Mouse (Mus musculus) embryonic facial prominence, embryonic 13.5 days (tissue): ENCODE measurements around the gene Hic1. TPM values are rescaled to one million over a fixed set of nuclear protein-coding genes. Genes with fewer than 3 reads are reported as not detected.

ENCODE experiments used
- ATAC-seq: fragments of 200-750 bp; cut with Nextera tagmentation; 2 replicates; pipeline ENCODE4 v1.8.0; 2017; ENCODE audit warnings: low read depth; ENCODE audit not compliant: insufficient number of reproducible peaks, insufficient read depth, low FRiP score, low TSS enrichment
- H3K27ac ChIP-seq: fragments of 300-500 bp; sonication (generic); 2 replicates; pipeline ENCODE4 v1.5.1; 2015; ENCODE audit warnings: moderate library complexity, mild to moderate bottlenecking, inconsistent platforms
- H3K27me3 ChIP-seq: fragments of 300-500 bp; sonication (generic); 2 replicates; pipeline ENCODE4 v1.6.1; 2015; ENCODE audit warnings: mild to moderate bottlenecking, inconsistent platforms
- H3K36me3 ChIP-seq: fragments of 300-500 bp; sonication (generic); 2 replicates; pipeline ENCODE4 v1.6.1; 2015; ENCODE audit warnings: mild to moderate bottlenecking, inconsistent platforms
- H3K4me1 ChIP-seq: fragments of 300-500 bp; sonication (generic); 2 replicates; pipeline ENCODE4 v1.6.1; 2015; ENCODE audit warnings: inconsistent platforms
- H3K4me2 ChIP-seq: fragments of 300-500 bp; sonication (generic); 2 replicates; pipeline ENCODE4 v1.6.1; 2015; ENCODE audit warnings: moderate library complexity, mild to moderate bottlenecking, inconsistent platforms
- H3K4me3 ChIP-seq: fragments of 300-500 bp; sonication (generic); 2 replicates; pipeline ENCODE4 v1.5.1; 2015; ENCODE audit warnings: mild to moderate bottlenecking, inconsistent platforms
- H3K9ac ChIP-seq: fragments of 300-500 bp; sonication (generic); 2 replicates; pipeline ENCODE4 v1.6.1; 2015; ENCODE audit warnings: mild to moderate bottlenecking, inconsistent platforms
- H3K9me3 ChIP-seq: fragments of 300-500 bp; sonication (generic); 2 replicates; pipeline ENCODE4 v1.6.1; 2016; ENCODE audit warnings: inconsistent platforms
- WGBS: fragments of 180-500 bp; shearing (Covaris S2); methylation state at CpG from one replicate; pipeline ENCODE4 v1.1.7; 2015; ENCODE audit warnings: mixed read lengths; 5-methylcytosine and 5-hydroxymethylcytosine counted together
- polyA plus RNA-seq: library from polyadenylated mRNA; unstranded; fragments of >200 nt; fragmentation: Nextera tagmentation; extraction: Ambion mirVana; gene quantifications from 2 replicates; pipeline ENCODE4 v1.2.1, GENCODE M21; 2015

The Hic1 gene
- polyA plus RNA-seq, 1 experiment from 2014 or later = 9.7 TPM

DNA sequence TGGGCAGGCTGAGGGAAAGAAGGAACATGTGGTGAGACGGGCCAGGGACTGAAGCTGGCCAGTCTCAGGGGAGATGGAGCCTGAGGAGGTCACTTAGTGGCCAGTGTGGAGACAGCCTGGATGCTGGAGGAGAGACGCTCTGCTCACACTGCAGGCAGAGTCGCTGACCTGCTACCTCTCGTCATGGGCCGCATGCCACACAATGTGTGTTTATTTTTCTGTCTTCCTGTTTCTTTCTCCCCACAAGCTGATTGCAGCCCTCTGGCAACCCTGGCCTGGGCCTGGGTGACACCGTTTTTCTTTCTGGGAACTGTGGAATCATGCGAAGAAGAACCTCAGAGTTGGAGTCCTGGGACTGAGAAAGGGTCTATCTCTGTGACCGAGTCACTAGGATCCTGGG is 32.4 kb upstream of the Hic1 start:
- H3K27me3 ChIP-seq = peaks cover 37% of the 10 kb centered on the region
- H3K4me3 ChIP-seq = no peak overlapping the region
- H3K36me3 ChIP-seq = no peaks in the 10 kb centered on the region
- WGBS = 47% methylated on average over 8 of the region's 8 CpGs
- no peak for ATAC-seq
- H3K4me1 ChIP-seq = peaks cover 19% of the 10 kb centered on the region; the same call in 1 of the 2 replicates
- H3K9ac ChIP-seq = no peak overlapping the region
- H3K27ac ChIP-seq = no peak overlapping the region
- no peaks in the 10 kb centered on the region for H3K9me3 ChIP-seq
- no peak overlapping the region for H3K4me2 ChIP-seq

DNA sequence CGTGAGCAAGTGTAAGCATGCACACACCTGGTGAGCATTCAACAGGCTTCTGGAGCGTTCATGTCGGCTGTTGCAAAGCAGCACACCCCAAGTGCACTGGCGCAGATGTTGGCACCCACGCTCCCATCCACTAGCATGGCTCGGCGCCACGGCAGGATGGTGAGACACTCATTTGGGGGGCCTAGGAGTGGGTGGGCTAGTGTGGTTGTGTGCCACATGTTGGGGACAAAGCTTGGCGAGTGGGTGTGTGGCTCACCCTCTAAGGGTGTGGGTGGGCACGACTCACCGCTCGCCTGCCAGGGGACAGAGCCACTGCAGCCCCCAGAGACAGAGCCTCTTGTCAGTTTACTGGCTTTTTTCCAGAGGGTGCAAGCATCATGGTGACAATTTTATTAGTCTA is 31.6 kb upstream of the Hic1 start:
- H3K4me1 ChIP-seq = peaks cover 19% of the 10 kb centered on the region; the same call in 1 of the 2 replicates
- WGBS = 85% methylated on average over 12 of the region's 12 CpGs
- no peak overlapping the region for H3K9ac ChIP-seq
- no peak overlapping the region for H3K4me3 ChIP-seq
- H3K36me3 ChIP-seq = no peaks in the 10 kb centered on the region
- no peak overlapping the region for H3K27ac ChIP-seq
- no peak overlapping the region for H3K4me2 ChIP-seq
- H3K9me3 ChIP-seq = no peaks in the 10 kb centered on the region
- no peak for ATAC-seq
- H3K27me3 ChIP-seq = peaks cover 45% of the 10 kb centered on the region

DNA sequence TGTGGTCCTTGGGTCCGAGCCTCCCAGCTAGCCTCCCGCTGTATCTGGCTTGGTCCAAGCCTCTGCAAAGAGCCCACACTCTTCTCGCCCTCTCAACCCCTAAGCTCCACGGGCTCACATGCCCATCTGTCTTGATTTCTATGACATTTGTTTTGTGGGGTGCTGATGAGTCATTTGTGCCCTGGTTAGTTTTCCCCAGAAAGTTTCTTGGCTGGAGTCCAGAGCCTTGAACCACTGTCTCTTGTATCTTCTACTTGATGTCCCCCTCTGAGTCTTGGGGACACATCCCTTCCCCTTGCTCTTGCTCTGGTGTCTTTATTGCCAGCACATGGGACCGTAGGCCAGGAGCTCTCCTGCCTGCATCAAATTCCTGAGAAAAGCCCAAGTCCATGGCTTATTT is 30.6 kb upstream of the Hic1 start:
- H3K27me3 ChIP-seq = peaks cover 55% of the 10 kb centered on the region

DNA sequence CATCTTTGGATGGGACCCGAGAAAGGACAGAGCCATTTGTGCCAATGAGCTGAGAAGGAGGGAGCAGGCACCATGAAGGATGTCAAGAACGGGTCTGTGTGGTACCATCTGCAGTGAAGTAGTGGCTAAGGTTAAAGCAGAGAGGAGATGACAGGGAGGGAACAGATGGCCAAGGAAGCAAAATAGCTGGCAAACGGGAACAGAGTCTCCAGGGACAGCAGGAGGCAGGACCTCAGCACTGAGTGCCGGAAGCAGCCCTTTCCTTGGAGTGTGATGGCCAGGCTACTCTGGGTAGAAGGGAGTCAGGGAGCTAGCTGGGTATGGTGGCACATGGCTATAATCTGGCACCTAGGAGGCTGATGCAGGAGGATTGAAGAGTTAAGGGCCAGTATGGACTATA is 29.5 kb upstream of the Hic1 start:
- Histone ChIP-seq H3K4me1 (peaks cover 30% of the 10 kb centered on the region), H3K4me3 (no peak overlapping the region), H3K9ac (no peak overlapping the region), H3K4me2 (no peak overlapping the region), H3K27me3 (peaks cover 66% of the 10 kb centered on the region), H3K36me3 (no peaks in the 10 kb centered on the region), H3K9me3 (no peaks in the 10 kb centered on the region), H3K27ac (no peak overlapping the region)
- ATAC-seq = no peak
- WGBS = 67% methylated on average over 4 of the region's 4 CpGs

More for the DNA sequence above, 30.6 kb upstream of the Hic1 start:
- WGBS = 77% methylated on average over 5 of the region's 5 CpGs
- Histone ChIP-seq H3K36me3 (no peaks in the 10 kb centered on the region), H3K4me1 (peaks cover 26% of the 10 kb centered on the region), H3K4me2 (no peak overlapping the region), H3K4me3 (no peak overlapping the region), H3K27ac (no peak overlapping the region), H3K9ac (no peak overlapping the region), H3K9me3 (no peaks in the 10 kb centered on the region)
- ATAC-seq = no peak

DNA sequence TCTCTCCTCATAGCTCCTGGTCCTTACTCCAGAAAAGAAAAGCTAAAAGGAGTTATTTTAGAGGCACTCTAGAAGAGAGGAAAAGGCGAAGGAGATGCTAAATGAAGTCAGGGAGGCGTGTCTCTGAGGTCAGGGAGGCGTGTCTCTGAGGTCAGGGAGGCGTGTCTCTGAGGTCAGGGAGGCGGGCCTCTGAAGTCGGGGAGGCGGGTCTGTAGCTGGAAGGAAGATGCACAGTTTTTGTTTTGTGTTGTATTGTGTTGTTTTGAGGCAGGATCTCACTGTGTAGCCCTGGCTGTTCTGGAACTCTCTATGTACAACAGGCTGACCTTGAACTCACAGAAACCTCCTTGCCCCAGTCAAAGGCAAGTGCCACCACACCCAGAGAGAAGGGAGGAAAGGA is 28.6 kb upstream of the Hic1 start:
- 28% methylated on average over 7 of the region's 7 CpGs for WGBS
- Histone ChIP-seq H3K4me1 (peaks cover 37% of the 10 kb centered on the region), H3K9me3 (no peaks in the 10 kb centered on the region), H3K4me2 (no peak overlapping the region), H3K4me3 (no peak overlapping the region), H3K9ac (no peak overlapping the region), H3K27me3 (peaks cover 74% of the 10 kb centered on the region), H3K27ac (no peak overlapping the region), H3K36me3 (no peaks in the 10 kb centered on the region)
- no peak for ATAC-seq

DNA sequence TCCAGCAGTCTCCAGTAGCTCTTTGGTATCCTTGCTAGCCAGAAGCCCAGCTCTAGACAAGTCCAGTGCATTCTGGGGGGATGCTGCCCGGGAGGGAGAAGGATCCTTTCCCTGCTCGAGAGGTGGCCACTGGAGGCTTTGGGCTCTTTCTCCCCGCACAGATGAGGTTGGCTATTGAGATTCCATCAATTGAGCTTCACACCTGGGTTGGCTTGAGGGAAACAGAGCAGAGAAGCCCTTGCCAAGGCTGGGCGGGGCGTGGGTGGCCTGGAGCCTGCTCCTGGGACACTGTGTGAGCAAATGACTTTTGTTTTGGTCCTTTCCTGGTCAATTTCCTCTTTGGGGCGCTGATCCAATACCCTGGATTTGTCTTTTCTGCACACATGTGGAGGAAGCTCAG is 26.8 kb upstream of the Hic1 start:
- H3K4me1 ChIP-seq = peaks cover 42% of the 10 kb centered on the region
- no peak overlapping the region for H3K9ac ChIP-seq
- H3K4me3 ChIP-seq = no peak overlapping the region
- no peak for ATAC-seq
- WGBS = 39% methylated on average over 6 of the region's 6 CpGs
- peaks cover 86% of the 10 kb centered on the region for H3K27me3 ChIP-seq
- no peak overlapping the region for H3K27ac ChIP-seq
- H3K4me2 ChIP-seq = no peak overlapping the region; the same call in 1 of the 2 replicates
- H3K36me3 ChIP-seq = no peaks in the 10 kb centered on the region
- H3K9me3 ChIP-seq = no peaks in the 10 kb centered on the region

DNA sequence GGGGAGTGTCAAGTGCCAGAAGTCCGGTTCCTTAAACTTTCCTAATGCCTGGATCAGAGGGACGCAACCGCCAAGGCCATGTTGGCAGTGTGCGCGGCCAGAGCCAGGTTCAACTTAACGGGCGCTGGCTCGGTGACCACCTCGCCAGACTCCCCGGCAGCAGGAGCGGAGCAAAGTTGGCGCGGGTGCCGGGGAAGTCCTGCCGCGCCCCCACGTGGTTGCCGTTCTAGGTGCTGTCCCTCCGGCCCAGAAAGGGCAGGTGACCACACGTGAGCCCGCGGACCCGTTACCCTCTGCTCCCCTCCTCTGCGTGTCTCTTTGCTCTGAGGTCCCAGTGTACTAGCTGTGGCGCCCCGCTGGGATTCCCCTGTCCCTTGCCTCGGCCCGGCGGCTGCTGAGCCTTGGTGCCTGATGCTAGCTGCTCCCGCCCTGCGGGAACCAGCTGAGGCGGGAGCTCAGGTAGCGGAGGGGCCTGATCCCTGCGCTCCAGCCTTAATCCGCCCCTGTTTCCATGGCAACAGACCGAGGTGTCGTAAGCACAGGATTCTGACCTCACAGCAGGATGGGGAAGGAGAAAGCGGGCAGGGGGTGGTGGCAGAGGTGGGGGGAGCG is 25.6 kb upstream of the Hic1 start:
- Histone ChIP-seq H3K27ac (no peak overlapping the region), H3K36me3 (no peaks in the 10 kb centered on the region), H3K27me3 (peaks cover 87% of the 10 kb centered on the region), H3K4me3 (peak overlapping the region; percentile 59), H3K9ac (peak overlapping the region; percentile 67), H3K4me1 (peaks cover 45% of the 10 kb centered on the region), H3K9me3 (no peaks in the 10 kb centered on the region), H3K4me2 (peak overlapping the region; percentile 88)
- WGBS = under 1% methylated on average over 39 of the region's 39 CpGs
- ATAC-seq = no peak

DNA sequence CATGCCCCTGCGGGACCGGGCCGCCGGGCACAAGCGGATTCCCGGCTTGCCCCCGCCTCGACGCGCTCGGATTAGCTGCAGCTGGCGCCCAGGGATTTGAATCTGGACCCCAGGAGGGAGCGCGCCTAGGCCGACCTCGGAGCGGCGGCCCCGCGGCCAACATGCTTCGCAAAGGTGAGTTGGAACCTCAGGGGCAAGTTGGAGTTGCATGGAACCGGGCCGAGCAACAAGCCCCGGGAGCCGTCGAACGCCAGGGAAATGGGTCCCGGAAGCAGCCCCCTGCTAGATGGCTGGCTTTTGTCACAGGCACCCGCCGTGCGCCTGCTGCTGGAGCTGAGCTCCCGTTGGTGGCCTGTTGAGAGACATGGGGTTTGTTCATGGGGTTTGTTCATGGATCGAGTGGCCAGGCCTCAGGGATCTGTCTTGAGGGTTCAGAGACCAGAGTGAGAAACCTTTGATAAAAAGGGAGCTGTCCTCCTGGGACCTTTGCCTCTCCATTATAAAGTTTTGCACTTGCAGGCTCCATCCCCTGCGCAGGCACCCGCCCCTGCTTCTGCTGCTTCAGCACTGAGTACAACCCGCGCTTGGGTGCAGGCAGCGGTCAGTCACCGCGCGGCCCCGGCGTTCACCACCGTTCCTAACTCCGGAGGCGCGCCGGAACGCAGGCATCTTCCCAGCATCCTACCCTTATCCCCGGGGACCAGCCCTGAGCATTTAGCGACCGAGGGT is 25.0 kb upstream of the Hic1 start:
- peaks cover 52% of the 10 kb centered on the region for H3K4me1 ChIP-seq
- H3K27me3 ChIP-seq = peaks cover 83% of the 10 kb centered on the region
- H3K9ac ChIP-seq = peak overlapping the region; percentile 67
- no peak for ATAC-seq
- H3K4me3 ChIP-seq = peak overlapping the region; percentile 59
- no peaks in the 10 kb centered on the region for H3K36me3 ChIP-seq
- H3K27ac ChIP-seq = no peak overlapping the region
- peak overlapping the region; percentile 88 for H3K4me2 ChIP-seq
- WGBS = under 1% methylated on average over 52 of the region's 52 CpGs
- H3K9me3 ChIP-seq = no peaks in the 10 kb centered on the region

DNA sequence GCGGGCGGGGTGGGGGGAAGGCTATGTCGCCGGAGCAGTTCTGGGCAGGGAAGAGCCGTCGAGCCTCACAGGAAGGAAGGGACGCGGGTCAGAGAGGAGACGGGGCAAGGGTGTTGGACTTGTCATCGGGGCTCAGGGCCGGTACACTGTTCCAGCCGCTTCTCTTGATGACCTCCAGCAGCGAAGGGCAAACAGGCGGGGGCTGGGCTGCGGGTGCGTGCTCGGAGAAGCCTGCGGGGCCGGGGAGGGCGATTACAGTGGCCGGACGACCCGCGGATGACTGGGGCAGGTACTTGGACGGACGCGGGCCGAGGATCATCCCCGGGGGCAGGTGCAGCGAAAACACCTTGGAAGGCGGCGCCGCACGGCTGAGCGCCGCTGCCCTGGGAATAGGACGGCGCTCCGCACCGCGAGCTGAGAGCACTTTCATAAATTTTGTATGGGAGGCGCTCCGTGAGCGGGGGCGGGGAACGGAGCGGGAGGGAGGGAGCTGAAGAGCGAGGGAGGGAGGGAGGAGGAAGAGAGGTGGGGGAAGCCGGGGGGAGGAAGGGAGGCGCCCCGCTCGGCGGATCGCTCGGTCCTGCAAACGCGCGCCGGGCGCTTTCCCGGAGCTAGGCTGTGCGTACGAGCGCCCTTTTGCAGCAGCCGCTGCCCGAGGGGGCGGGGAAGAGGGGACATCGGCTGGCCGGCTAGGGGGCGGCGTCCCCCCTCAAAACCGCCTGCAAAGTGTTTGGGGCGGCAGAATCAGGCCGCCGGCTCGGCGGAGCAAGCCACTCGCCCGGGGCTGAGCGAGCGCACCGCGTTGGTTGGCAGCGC is 24.1 kb upstream of the Hic1 start, which contains the start of gene Rtn4rl1:
TSS of gene Rtn4rl1 (plus strand) at position 528 of the 816 bp plus-strand sequence.
- 0% methylated on average over 79 of the region's 84 CpGs for WGBS
- H3K9me3 ChIP-seq = no peaks in the 10 kb centered on the region
- H3K9ac ChIP-seq = peak within 1 kb of the TSS; percentile 67
- H3K4me1 ChIP-seq = peaks cover 57% of the 10 kb centered on the region
- peaks cover 75% of the 10 kb centered on the region for H3K27me3 ChIP-seq
- no peak for ATAC-seq
- peak within 1 kb of the TSS; percentile 88 for H3K4me2 ChIP-seq
- peak within 1 kb of the TSS; percentile 59 for H3K4me3 ChIP-seq
- H3K36me3 ChIP-seq = no peaks in the 10 kb centered on the region
- H3K27ac ChIP-seq = no peak within 1 kb of the TSS

DNA sequence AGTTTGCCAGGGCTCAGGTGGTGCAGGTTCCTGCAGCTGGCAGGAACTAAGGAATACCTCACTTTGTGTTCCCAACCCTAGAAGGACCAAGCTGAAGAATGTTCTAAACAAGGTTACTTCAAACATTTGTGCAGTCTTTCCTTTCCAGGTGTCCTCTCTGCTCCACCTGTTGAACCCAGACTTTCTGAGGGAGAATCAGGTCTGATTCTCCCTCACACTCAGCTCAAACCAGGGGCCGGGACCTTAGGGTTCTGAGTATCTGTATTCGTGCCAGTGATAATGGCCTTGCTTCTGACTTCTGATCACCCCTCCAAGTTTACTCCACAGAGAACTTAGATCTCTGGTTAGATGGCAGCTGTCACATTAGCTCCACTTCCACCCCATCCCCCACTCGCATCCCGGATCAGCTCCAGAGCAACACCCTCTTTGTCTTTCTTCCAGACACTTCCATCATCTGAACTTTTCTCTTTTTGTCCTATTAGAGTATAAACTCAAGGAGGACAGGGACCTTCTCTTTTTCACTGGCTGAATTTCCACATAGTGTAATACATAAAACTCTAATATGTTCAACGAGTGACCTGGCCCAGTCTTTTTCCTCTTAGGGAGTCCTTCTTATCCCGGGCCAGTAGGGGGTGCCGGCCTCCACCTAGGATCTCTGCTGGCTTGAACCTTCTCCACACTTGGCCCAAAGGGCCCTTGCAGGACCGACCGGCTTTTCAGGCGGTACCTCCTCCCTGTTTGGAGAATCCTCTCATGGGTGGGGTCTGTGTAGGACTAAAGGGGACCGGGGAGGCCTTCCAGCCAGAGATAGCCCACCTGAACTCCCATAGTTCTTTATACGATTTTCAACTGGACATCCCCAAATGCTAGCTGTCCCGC is 23.3 kb upstream of the Hic1 start:
- WGBS = 20% methylated on average over 13 of the region's 13 CpGs
- Histone ChIP-seq H3K27ac (no peak overlapping the region), H3K4me2 (peak overlapping the region; percentile 88), H3K9ac (peak overlapping the region; percentile 67; the same call in 1 of the 2 replicates), H3K9me3 (no peaks in the 10 kb centered on the region), H3K4me3 (peak overlapping the region; percentile 59), H3K36me3 (no peaks in the 10 kb centered on the region), H3K4me1 (peaks cover 57% of the 10 kb centered on the region), H3K27me3 (peaks cover 66% of the 10 kb centered on the region)
- ATAC-seq = no peak

DNA sequence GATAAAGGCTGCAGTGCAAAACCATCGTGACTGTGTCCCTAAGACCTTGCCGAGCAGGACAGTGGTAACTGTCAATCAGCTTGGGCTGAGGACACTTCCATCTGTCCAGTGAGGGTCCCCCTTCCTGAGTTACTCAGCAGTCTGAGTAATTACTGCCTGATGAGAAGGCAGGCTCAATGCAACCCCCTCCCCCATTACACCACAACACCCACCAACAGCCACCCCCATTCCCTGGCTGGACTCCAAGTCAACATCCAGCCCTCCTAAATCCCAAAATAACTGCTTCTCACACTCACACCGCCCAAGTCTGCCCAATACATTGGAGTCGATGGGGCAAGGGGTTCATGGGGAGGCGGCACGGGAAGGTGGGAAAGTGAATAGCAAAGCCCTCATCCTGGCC is 22.5 kb upstream of the Hic1 start:
- Histone ChIP-seq H3K9me3 (no peaks in the 10 kb centered on the region), H3K27ac (no peak overlapping the region), H3K9ac (no peak overlapping the region), H3K4me1 (peaks cover 57% of the 10 kb centered on the region), H3K4me3 (no peak overlapping the region), H3K4me2 (no peak overlapping the region), H3K36me3 (no peaks in the 10 kb centered on the region), H3K27me3 (peaks cover 59% of the 10 kb centered on the region)
- 48% methylated on average over 6 of the region's 6 CpGs for WGBS
- ATAC-seq = no peak
